Mouse (Mus musculus) CH12F3 (cell line): ENCODE data around the gene Rai1.

Source experiments
- in situ Hi-C: fragments of 300-500 bp; cut with MboI; formaldehyde crosslinking; loops from 2 replicates; pipeline ENCODE4 v1.14.3; 2020; ENCODE audit warnings: low sequenced_read_pairs

Rai1 gene

DNA sequence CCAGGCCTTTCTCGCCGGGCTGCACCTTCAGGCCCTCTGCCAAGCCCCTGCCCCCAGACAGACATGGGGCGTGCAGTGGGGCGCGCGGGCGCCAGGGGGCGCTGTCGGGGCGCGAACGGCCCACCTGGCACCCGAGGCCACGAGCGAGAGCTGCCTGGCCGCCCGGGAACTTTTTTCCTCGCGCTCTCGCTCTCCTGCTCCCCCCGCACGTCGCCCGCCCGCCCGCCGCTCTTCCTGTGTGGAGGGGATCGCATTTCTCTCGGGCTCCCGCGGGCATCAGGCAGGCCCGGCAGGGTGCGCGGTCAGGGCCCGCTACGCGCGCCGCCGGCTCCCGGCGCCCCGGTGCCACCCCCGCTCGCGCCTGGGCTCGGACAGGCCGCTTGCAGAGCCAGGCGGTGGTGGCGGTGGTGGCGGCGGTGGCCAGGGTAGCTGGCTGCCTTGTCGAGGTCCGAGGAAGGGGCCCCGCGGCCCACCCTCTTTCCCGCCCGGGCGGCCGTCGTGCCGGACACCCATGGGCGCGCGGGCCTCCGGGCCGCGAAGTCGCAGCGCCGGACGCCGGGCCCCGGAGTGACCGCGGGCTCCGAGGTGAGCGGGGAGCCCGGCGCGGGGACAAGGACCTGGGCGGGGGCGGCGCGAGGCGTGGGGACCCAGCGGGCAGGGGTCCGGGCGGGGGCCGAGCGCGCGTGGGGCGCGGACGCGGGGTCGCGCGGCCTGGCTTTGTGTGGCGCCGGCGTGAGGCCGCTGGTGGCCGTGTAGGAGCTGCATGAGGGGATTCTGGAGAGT is at the start of gene Rai1:
Rai1 (plus strand) TSS at position 204 of the 783 bp plus-strand sequence.
- in situ Hi-C loops: no loop called here

DNA sequence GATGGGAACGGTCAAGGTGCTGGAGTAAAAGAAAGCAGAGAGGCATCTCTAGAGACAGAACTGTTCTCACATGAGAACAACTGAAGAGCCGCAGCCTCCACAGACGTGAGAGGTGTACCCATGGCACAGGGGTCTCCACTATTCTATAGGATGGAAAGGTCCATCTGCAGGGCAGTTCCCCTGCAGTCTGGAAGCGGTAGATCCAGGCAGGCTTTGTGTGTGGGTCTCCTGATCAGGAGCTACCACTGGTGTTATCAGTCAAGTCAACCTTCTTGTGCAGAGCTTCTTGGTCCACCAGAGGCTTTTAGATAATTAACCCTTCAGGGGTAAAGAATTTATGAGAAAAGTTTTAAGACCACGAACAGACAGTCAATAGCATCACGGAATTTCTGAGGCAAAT is 48.3 kb upstream of the Rai1 start:
- in situ Hi-C loops: no loop called here

DNA sequence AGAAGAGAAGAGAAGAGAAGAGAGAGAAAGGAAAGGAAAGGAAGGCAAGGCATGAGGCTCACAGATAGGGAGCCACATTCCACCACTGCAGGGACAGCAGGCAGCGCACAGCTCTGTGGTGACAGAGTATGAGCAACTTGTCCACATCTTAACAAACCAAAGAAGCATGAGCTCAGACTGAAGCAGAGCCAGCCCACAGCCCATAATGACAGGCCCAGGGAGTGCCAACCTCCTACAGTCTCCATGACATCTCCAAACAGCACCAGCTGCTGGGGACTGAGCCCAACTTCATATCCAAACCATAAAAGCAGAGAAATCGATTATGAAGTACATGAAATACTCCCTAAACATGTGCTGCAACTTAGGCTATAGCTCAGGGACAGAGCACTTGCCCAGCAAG is 46.8 kb upstream of the Rai1 start:
- in situ Hi-C loops: no loop called here

DNA sequence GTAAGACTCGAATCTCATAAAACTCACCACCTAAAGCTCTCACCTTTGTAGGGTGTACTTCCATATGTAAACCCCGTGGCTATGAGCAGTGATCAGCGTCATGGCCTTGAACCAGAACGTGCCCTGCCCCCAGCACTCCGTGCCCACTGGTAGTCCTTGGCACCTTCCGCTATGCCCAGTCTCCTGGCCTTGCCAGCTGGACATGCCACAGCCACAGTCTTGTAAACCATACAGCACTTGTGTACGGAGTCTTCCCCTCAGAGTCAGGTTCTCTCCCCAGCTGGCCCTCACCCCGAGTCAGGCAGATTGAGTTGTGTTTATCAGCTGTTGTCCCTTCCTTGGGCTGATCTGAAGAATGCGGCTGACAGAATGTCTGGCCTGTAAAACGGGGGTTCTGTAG is 46.4 kb upstream of the Rai1 start:
- in situ Hi-C loops: no loop called here

DNA sequence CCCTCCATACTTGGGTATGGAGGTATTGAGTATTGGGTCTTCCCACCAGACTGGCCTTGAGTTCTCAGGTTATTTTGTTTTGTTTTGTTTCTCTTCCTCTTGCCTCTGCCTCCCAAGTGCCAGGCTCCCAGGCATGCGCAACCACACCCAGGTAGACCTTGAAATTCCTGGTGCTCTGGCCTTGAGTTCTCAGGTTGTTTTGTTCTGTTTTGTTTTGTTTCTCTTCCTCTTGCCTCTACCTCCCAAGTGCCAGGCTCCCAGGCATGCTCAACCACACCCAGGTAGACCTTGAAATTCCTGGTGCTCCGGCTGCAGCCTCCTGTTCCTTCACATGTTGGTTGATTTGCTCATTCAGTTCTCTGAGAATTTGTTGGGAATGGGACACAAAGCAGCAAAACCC is 44.8 kb upstream of the Rai1 start:
- in situ Hi-C loops: no loop called here

DNA sequence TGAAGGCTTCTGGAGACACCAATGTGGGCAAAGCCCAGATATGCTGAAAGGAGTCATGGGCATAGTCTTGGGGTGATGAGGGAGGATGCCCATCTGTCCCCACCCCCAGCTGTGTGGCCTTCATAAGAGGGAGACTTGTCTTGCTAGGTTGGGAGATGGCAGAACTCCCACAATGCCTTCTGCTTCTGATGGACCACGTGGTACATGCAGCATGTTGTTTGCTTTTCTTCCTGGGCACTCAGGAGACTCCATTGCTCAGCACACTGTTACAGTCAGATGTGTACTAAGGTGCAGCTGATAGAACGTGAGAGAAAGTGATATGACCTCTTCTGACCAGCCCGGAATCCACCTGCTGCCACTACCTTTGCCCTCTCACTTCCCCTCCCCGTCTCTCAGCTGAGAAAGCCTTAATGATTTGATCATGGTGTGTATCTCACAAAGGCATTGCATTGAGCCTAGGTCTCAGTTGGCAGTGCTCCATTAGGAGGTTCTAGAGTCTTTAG is 43.3 kb upstream of the Rai1 start:
- in situ Hi-C loops: no loop called here

DNA sequence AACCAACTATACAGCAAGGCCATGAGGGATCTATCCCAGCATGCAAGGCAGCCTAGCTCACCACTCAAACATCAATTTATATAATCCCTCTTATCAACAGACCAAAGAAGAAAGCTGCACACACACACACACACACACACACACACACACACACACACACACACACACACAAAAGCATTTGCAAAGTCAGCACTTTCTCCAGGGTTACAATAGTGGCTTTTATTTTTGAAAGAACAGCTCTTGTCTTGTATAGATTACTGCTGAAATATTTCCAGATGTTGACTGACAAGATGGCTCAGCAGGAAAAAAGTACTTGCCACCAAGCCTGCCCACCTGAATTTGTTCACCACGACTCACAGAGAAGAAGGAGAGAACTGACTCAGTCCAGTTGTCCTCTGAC is 39.5 kb upstream of the Rai1 start:
- in situ Hi-C loops: no loop called here

DNA sequence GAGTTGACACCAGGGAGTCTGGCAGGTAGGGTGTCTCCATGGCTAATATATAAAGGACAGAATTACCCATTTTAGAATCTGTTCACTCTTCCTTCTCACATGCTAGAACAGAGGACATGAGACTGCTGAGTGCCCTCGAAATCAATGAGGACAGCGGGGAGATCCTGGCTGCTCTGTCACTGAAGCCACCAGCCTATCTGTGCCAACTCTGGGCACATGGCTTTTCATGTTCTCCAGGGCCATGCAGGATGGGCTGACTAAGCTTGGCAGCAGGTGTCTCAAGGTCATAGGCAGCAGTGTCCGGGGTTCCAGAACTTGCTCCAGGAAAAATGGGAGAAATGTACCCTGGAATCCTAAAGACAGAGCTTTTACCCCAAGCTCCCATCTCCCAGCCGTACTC is 37.2 kb upstream of the Rai1 start:
- in situ Hi-C loops: no loop called here

DNA sequence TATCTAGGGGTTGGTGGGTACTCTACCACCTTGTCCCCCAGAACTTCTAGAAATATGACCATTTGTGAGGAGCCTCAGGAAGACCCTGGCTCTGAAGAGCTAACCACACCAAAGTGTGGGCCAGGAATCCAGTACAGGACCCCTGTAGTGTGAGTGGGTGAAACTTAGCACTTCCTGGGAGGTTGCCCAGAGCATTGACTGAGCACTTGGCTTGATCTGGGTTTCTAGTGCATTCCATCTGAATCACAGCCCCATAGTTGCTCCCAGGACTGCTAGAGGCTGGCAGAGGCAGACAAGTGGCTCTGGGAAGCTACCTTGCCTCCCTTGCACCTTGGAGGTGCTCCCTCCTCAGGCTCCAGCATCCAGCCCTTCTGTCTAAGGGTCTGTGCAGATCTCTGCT is 36.2 kb upstream of the Rai1 start:
- in situ Hi-C loops: no loop called here

DNA sequence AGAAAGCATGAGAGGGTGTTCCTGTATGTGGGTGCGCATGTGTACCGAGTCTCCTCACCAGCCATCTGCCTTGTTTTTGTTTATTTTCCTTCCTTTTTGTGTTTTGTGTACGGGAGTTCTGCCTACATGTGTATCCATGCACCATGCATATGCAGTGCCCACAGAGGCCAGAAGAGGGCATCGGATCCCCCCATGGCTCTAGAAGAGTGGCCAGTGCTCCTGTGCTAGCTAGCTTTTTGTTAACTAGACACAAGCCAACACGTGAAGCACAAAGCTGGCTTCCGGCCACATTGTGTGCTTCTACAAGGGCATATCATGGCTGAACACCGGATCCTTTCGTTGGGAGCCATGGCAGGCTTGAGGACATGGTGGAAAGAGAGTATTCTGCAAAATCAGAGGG is 34.2 kb upstream of the Rai1 start:
- in situ Hi-C loops: loop anchor here (10.0 kb wide), 1 partner anchor 196 kb away; no protein-coding TSS in a partner anchor

DNA sequence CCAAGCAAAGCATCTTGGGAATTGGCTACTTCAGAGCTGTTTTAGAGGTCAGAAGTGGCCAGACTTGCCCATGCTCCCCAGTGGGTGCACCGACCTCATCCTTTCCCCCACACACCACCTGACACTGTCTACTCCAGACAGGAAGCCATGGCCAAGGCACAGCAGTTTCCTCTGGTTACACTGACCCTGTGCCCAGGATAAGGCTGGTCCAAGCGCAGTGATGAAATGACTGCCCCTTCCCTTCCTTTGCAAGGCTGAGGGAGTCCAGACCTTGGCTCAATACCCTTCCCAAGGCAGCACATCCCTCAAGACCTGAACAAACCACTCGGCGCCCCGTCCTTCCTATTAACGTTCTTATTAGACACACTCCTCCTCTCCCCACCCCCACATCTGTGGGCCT is 33.6 kb upstream of the Rai1 start:
- in situ Hi-C loops: loop anchor here (10.0 kb wide), 1 partner anchor 196 kb away; no protein-coding TSS in a partner anchor

DNA sequence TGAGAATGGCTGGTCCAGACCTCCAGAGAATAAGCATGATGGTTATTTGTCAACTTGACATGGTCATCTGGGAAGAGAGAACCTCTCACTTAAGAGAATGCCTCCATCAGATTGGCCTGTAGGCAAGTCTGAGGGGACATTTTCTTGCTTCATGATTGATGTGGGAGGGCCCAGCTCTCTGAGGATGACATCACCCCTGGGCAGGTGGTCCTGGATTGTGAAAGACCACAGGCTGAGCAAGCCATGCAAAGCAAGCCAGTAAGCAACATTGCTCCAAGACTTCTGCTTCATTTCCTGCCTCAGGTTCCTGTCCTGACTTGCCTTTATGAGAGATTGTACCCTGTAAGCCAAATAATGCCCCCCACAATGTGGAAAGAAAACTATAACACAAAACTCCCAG is 31.7 kb upstream of the Rai1 start:
- in situ Hi-C loops: loop anchor here (10.0 kb wide), 1 partner anchor 198 kb away; no protein-coding TSS in a partner anchor

DNA sequence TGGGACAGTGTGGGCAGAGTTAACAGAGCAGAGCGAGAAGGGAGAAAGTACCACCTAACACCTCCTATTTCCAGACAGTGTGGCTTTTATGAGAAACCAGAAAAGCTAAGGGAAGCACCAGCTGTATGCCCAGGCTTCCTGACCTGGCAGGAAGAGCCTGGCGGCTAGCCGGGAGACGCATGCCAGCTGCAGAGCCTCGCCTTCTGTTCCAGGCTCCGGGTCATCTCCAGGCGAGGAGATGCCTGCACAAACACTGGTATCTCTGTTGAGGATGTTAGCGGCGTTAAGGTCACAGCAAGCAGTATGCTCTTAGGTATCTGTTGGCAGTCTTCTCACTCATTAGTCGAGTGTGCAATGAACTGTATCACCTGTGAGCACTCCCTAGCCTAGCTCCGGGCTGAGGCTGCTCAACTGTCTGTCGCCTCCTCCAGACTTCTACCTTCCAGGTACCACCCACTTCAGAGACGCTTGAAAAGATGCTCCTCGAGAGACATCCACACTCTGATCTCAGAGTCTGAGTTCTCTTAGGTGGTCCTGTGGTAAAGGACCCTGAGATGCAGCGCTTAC is 30.8 kb upstream of the Rai1 start:
- in situ Hi-C loops: loop anchor here (10.0 kb wide), 1 partner anchor 199 kb away; no protein-coding TSS in a partner anchor

DNA sequence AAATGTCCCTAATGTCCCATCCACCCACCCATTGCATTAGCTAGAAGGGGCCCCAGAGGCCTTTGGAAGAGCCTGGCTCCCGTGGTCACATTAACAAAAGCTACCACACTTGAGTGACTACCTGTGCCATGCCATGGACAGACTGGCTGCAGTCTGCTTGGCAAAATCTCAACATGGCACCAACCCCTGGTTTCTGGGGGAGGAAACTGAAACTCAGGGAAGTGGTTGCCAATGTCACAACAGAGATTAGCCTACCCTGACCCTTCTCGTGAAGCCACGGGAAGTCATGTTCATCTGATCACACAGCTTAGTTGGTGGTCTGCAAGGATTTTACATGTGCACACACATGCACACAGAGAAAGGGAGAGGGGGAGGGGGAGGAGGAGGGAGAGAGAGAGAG is 28.6 kb upstream of the Rai1 start:
- in situ Hi-C loops: loop anchor here (10.0 to 25.0 kb wide), 2 partner anchors 201 to 336 kb away; partner anchors contain the start of genes Atpaf2 and Gid4

DNA sequence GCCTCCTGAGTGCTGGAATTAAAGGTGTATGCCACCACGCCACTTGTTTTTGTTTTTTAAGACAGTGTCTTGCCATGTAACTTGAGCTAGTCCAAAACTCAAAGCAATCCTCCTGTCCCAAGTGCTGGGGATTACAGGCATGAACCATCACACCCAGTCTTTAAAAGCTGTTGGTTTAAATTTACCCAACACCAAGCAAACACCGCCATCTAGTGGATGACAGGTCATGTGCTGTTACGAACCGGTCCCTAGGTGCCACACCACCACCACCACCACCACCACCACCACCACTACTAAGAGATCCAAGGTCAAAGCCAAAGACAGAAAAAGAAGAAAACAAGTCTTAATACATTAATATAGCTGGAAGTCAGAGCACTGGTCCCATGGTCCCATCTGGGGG is 28.0 kb upstream of the Rai1 start:
- in situ Hi-C loops: loop anchor here (10.0 to 25.0 kb wide), 2 partner anchors 202 to 336 kb away; partner anchors contain the start of genes Atpaf2 and Gid4

DNA sequence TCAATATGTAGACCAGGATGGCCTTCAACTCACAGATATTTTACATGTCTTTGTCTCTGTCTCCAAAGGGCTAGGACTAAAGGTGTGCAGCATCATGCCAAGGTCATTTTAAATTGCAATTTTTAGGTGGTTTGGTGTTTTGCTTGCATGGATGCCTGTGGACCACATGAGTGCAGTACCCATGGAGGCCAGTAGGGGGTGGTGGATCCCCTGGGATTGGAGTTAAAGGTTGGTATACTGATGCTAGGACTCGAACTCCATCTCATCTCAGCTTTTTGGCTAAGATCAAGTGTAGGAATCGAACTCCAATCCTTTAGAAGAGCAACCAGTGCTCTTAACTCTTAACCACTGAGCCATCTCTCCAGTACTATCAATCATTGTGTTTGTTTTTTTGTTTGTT is 20.2 kb upstream of the Rai1 start:
- in situ Hi-C loops: loop anchor here (25.0 kb wide), 1 partner anchor 328 kb away; the partner anchor contains the start of genes Atpaf2 and Gid4

DNA sequence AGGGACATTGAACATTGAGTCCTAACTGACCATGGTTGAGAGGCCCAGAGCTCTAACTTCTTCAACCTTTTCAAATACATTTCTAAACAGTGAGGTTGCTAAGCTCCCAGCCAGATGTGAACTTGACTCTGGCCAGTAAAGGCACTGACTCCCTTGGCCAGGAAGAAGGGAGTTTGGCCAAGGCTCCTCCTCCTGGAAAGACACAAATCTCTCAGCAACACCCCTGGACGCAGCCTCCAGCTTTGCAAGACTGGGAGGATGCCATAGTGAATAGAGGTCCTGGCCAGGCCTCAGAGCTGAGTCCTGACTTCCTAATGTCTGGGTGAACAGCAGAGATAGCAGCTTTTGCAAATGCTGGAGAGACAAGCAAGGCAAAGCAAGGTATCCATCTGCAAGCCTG is 18.1 kb upstream of the Rai1 start:
- in situ Hi-C loops: loop anchor here (25.0 kb wide), 1 partner anchor 326 kb away; the partner anchor contains the start of genes Atpaf2 and Gid4

DNA sequence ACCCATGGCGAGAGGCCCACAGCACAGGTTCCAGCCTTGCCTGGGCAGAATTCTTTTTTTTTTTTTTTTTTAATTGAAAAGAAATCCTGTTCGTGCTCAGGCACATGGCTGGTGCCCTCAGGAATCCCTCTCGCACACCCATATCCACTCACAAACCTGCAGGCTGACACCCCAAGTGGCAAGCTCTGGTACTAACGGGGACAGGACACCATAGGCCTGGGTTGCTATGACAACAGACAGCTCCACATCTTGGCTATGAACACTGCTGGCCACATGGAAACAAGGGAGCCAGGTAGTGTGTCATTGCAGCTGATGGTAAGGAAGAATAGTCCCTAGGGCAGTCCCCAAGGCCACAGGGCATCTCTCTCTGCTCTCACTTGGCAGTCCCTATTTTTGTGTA is 15.9 kb upstream of the Rai1 start:
- in situ Hi-C loops: loop anchor here (25.0 kb wide), 1 partner anchor 323 kb away; the partner anchor contains the start of genes Atpaf2 and Gid4

DNA sequence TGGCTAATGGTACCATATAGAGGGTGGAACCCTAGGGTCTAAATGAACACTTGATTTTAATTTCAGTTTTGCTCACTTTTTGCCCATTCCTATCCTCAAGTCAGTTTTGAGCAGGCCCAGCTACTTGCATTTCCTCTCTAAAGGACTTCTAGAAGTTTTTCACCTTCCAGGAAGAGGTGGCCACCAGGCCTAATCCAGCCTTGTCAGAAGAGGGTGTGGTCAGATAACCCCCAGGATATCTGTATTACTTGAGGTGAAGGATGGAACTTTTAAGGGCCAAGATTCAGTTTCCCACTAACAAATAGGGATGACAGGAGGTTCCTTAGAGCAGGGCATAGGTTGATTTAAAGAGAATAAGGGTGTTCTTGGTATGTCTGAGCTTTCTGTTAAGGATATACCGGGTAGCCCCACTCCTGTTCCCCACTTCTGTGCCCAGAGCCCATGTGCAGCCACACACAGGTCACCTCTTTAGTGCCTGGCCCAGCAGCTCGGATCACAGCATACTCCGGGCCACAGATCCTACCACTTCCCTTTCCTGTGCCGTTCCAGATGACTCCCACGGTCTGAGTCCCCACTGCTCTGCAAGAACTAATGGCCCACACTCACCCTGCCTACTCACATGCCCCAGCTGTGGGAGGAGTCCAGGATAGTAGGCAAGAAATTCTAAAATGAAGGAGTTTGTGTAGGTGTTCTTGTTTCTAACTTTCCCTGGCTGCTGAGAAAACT is 14.0 kb upstream of the Rai1 start:
- in situ Hi-C loops: loop anchor here (25.0 kb wide), 1 partner anchor 321 kb away; the partner anchor contains the start of genes Atpaf2 and Gid4

DNA sequence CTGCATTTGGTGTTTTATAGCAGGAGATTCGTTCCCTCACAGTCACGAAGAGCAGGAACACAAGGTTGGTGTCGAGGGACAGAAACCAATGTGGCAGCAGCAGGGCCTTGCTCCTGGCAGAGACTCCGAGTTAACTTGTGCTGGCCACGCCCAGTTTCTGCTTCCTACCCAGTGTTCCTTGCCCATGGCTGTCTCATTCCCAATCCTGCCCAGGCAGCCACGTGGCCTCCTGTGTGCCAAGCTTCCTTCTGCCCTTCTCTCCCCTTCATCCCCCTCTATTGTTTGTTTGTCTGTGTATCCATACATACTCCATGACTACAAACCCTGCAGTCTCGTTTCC is 13.4 kb upstream of the Rai1 start:
- in situ Hi-C loops: loop anchor here (25.0 kb wide), 1 partner anchor 321 kb away; the partner anchor contains the start of genes Atpaf2 and Gid4

DNA sequence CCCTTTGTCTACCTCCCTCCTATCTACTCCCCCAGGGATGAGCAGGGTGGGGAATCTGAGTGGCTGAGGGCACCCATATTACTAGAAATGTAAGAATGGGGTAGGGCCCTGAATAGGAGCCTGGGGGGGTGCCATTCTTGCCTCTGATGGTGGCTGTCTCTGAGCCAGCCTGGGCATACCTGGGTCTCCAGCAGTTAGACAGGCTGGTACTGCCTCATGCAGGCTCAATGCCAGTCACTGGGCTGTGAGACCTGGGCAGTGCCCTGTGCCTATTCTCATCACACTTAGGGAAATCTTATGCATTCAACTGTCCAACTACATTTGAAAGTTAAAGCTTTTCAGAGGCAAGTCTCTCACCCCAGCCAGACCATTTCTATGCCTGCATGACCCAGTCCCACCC is 11.6 kb upstream of the Rai1 start:
- in situ Hi-C loops: loop anchor here (25.0 kb wide), 1 partner anchor 319 kb away; the partner anchor contains the start of genes Atpaf2 and Gid4
